ENCODE assay signal across 9 mouse cellular contexts in the genomic region with DNA sequence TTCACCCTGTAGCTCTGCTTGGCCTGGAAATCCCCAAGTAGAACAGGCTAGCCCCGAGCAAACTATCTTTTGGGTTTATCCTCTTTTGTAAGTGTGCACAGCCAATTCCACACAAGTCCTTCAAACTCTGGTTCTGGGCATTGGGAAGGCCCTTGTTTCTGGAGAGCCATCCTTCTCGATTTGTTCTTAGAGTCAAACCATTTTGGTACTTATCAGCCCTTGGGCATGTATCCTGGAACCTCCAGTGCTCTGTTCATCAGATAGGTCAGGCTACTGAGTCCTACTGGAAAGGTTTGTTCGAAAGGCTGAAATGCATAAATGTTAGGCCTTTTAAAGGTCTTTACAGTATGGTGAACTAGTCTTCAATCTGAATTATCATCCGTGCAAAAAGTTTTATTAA. TPM values are rescaled to one million over a fixed set of nuclear protein-coding genes. Genes with fewer than 3 reads are reported as not detected.
DNase-seq lines count a peak whose midpoint lies in the region; ATAC-seq lines count a peak whose summit lies in the region.
"Had no signal": no experiment of that assay in that cellular context is flagged by ENCODE, and none has a peak within 500 bp of the region (broad histone marks: within the 10 kb centered on the region; RNA-seq: fewer than 3 reads in every experiment).

No protein-coding gene starts in this region.

- peak overlapping the region; percentile 43 for H3K4me2 ChIP-seq in neural tube, embryonic 11.5 days (ENCODE audit: low read depth)

- H3K9ac ChIP-seq in neural tube, embryonic 11.5 days (ENCODE audit: low read length), result no peak overlapping the region

- ATAC-seq in neural tube, embryonic 11.5 days (ENCODE audit: insufficient read depth, low FRiP score, low TSS enrichment), result no peak

- H3K4me3 ChIP-seq in neural tube, embryonic 11.5 days (ENCODE audit: low read depth, low read length), result peak overlapping the region; percentile 96; the same call in 1 of the 2 replicates
- H3K4me3 ChIP-seq in forebrain, embryonic 10.5 days, result peak overlapping the region; percentile 93
- peak overlapping the region; percentile 96 for H3K4me3 ChIP-seq in limb, embryonic 10.5 days

- H3K27ac ChIP-seq in neural tube, embryonic 11.5 days (ENCODE audit: low read depth, low read length), result no peak overlapping the region
- peak overlapping the region; percentile 100 for H3K27ac ChIP-seq in forebrain, embryonic 10.5 days
- H3K27ac ChIP-seq in limb, embryonic 10.5 days, result peak overlapping the region; percentile 99

- no peaks in the 10 kb centered on the region for H3K9me3 ChIP-seq in neural tube, embryonic 11.5 days (ENCODE audit: control insufficient read depth, low read length)
- peaks cover 4% of the 10 kb centered on the region; the same call in 1 of the 2 replicates for H3K9me3 ChIP-seq in forebrain, embryonic 10.5 days
- no peaks in the 10 kb centered on the region for H3K9me3 ChIP-seq in limb, embryonic 10.5 days (replicated peaks)

- H3K4me1 ChIP-seq in neural tube, embryonic 11.5 days (ENCODE audit: control insufficient read depth, insufficient read depth, low read length), result peaks cover 6% of the 10 kb centered on the region
- peaks cover 32% of the 10 kb centered on the region for H3K4me1 ChIP-seq in forebrain, embryonic 10.5 days
- H3K4me1 ChIP-seq in limb, embryonic 10.5 days, result peaks cover 22% of the 10 kb centered on the region

- no peaks in the 10 kb centered on the region for H3K27me3 ChIP-seq in neural tube, embryonic 11.5 days (ENCODE audit: control insufficient read depth, insufficient read depth, low read length)
- peaks cover 13% of the 10 kb centered on the region for H3K27me3 ChIP-seq in forebrain, embryonic 10.5 days (ENCODE audit: poor library complexity, severe bottlenecking)
- no peaks in the 10 kb centered on the region for H3K27me3 ChIP-seq in limb, embryonic 10.5 days (ENCODE audit: low read depth, poor library complexity, severe bottlenecking)

- WGBS in neural tube, embryonic 11.5 days, result 54% methylated on average over 4 of the region's 4 CpGs
- WGBS in forebrain, embryonic 10.5 days, result 53% methylated on average over 4 of the region's 4 CpGs
- 60% methylated on average over 4 of the region's 4 CpGs for WGBS in limb, embryonic 10.5 days

- H3K36me3 ChIP-seq in neural tube, embryonic 11.5 days (ENCODE audit: control insufficient read depth, insufficient read depth, low read length), result no peaks in the 10 kb centered on the region
- peaks cover 25% of the 10 kb centered on the region for H3K36me3 ChIP-seq in forebrain, embryonic 10.5 days (replicated peaks)
- H3K36me3 ChIP-seq in limb, embryonic 10.5 days, result peaks cover 27% of the 10 kb centered on the region

- no peak for DNase-seq in neural tube, embryonic 11.5 days (ENCODE audit: low spot score)
- DNase-seq in neural tube, embryonic 10.5 days (ENCODE audit: extremely low spot score, low spot score), result no peak
- no peak for DNase-seq in forebrain, embryonic 10.5 days (ENCODE audit: extremely low spot score, low spot score)
- DNase-seq in limb, embryonic 10.5 days (ENCODE audit: low spot score), result no peak
- DNase-seq in retina, embryonic 14.5 days (ENCODE audit: low spot score), result peak; percentile 23
- no peak for DNase-seq in natural killer cell, adult 2 months (ENCODE audit: low spot score in 2 of 2)
- DNase-seq in spleen, postnatal 10 days (ENCODE audit: low spot score in 2 of 2), result no peak
- no peak for DNase-seq in right cerebral cortex, postnatal 14 days

RNA-seq across cellular contexts. Expression of gene Nf1, which starts 0.9 kb away (rescaled TPM):
- polyA plus RNA-seq in neural tube, embryonic 11.5 days (2014; fragmentation: Nextera tagmentation; extraction: Ambion mirVana), result 10.3 and 11.3 TPM in 2 replicates
- 6.0 and 7.4 TPM in 2 replicates for polyA plus RNA-seq in forebrain, embryonic 10.5 days (2016; fragmentation: Nextera tagmentation; extraction: Ambion mirVana)
- 6.5 and 7.6 TPM in 2 replicates for polyA plus RNA-seq in limb, embryonic 10.5 days (2016; fragmentation: Nextera tagmentation; extraction: Ambion mirVana)

RNA-seq across cellular contexts. Expression of gene Gm9964, which starts 41.9 kb away (rescaled TPM):
- polyA plus RNA-seq in neural tube, embryonic 11.5 days (2014; fragmentation: Nextera tagmentation; extraction: Ambion mirVana), result not detected in 2 replicates
- polyA plus RNA-seq in forebrain, embryonic 10.5 days (2016; fragmentation: Nextera tagmentation; extraction: Ambion mirVana), result 0.22 TPM in 1 of 2 replicates, not detected in the other
- not detected in 2 replicates for polyA plus RNA-seq in limb, embryonic 10.5 days (2016; fragmentation: Nextera tagmentation; extraction: Ambion mirVana)
- polyA plus RNA-seq: spleen, adult 2 months had no signal
